Mouse (Mus musculus): ENCODE measurements around the gene Arid5b. TPM values are rescaled to one million over a fixed set of nuclear protein-coding genes. Genes with fewer than 3 reads are reported as not detected.

Arid5b gene
- total RNA-seq, 2 experiments from 2014 or later = 14.5 to 28.5 TPM

- ATAC-seq (ENCODE audit: poor library complexity, severe bottlenecking) = no peak
Measured at GRCm38 (mm10) chr10:68093496-68093895, 185.0 kb downstream of the Arid5b start.

GRCm38 (mm10) chr10:68091840-68092239 lies 186.7 kb downstream of the Arid5b start:
- ATAC-seq (ENCODE audit: poor library complexity, severe bottlenecking) = peak; percentile 86

- no peak for ATAC-seq (ENCODE audit: poor library complexity, severe bottlenecking)
Measured at GRCm38 (mm10) chr10:68091011-68091410, 187.5 kb downstream of the Arid5b start.

GRCm38 (mm10) chr10:68090544-68090943 lies 188.0 kb downstream of the Arid5b start:
- ATAC-seq (ENCODE audit: poor library complexity, severe bottlenecking) = no peak

GRCm38 (mm10) chr10:68090197-68090535 lies 188.4 kb downstream of the Arid5b start:
- no peak for ATAC-seq (ENCODE audit: poor library complexity, severe bottlenecking)

DNA sequence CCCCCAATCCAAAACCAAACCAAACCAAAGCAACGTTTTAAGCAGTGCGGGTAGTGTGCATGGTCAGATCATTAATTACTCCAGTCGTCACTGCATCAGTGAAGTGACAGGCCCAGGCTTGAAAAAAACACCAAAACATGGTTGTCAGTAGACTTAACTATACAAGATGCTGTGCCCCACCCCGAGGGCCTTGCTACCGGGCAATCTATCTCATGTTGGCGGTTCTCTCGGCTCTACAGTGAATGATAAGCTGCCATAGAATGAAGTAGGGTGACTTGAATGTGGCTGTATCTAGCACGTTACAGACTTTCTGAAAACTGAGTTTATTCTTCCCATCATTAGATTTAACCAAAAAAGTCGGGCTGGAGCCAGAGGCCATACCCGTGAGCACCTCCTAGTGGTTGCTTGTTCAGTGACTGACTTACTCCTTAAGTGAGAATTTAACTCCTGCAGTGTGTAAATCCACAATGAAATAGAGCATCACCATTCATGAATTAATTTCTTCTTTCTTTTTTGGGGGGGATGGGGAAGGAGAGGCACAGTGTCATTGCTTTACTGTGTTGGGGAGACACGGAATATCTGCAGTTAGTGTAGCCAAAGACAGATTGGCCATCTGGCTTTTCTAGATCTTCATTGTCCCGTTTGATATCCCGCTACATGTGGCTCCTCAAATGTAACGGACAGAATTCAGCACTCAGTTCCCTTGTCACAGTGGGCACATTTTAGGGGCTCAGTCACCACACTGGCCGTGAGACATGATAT lies 188.9 kb downstream of the Arid5b start:
- ATAC-seq (ENCODE audit: poor library complexity, severe bottlenecking) = peak; percentile 55; the same call in 1 of the 2 replicates

DNA sequence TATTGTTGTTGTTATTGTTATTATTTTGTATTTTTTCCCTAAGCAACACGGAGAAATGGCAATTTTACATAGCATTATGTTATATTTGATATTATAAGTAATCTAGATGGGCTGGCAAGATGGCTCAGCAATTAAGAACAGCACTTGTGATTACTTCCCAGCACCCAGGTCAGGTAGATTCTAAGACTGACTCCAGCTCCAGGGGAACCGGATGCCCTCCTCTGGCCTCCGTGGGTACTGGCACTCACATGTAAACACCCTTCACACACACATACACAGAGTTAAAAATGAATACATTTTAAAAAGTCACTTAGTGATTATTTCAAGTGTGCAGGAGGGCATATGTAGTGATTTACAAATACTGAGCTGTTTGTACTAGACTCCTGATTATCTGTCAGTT lies 190.8 kb downstream of the Arid5b start:
- no peak for ATAC-seq (ENCODE audit: poor library complexity, severe bottlenecking)

- no peak for ATAC-seq (ENCODE audit: poor library complexity, severe bottlenecking)
Measured at GRCm38 (mm10) chr10:68086973-68087372, 191.6 kb downstream of the Arid5b start.

- peak; percentile 97 for ATAC-seq (ENCODE audit: poor library complexity, severe bottlenecking)
Measured at GRCm38 (mm10) chr10:68085574-68085973, 193.0 kb downstream of the Arid5b start.

DNA sequence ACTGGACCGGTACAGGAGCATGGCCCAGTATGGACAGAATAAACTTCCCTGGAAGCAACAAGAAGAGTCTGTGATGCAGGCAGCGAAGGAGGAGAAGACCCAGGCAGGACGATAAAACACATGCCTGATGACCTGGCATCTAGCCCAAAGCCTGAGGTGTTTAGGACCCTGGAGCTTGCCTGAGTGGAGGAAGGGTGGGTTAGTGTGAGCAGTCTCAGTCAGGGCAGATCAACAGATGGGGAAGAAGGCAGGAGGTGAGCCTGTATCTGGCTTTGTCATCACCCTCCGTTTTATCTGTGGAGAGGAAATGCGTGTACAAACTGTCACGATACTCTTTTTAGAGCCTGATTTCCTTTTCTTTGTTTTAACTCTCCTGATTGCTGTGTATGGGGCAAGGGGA lies 196.8 kb downstream of the Arid5b start:
- peak; percentile 9; the same call in 1 of the 2 replicates for ATAC-seq (ENCODE audit: poor library complexity, severe bottlenecking)

GRCm38 (mm10) chr10:68079910-68080670 lies 198.4 kb downstream of the Arid5b start:
- ATAC-seq (ENCODE audit: poor library complexity, severe bottlenecking) = no peak

GRCm38 (mm10) chr10:68078708-68079107 lies 199.8 kb downstream of the Arid5b start:
- no peak for ATAC-seq (ENCODE audit: poor library complexity, severe bottlenecking)

DNA sequence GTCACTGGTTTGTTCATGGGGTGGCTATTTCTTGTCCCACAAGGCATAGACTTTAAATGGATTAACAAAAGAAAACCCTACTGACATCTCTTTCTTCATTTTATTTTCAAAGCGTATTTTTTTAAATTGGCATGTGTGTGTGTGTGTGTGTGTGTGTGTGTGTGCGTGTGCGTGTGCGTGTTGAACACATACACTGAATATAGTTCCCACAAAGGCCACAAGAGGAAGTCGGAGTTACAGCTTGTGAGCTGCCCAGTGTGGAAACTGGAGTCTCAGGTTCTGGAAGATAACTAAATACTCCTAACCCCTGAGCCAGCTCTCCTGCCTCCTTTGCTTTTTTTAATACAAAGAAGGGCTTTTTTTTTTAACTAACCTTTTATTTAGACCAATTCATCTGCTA lies 203.4 kb downstream of the Arid5b start:
- ATAC-seq (ENCODE audit: poor library complexity, severe bottlenecking) = peak; percentile 85

DNA sequence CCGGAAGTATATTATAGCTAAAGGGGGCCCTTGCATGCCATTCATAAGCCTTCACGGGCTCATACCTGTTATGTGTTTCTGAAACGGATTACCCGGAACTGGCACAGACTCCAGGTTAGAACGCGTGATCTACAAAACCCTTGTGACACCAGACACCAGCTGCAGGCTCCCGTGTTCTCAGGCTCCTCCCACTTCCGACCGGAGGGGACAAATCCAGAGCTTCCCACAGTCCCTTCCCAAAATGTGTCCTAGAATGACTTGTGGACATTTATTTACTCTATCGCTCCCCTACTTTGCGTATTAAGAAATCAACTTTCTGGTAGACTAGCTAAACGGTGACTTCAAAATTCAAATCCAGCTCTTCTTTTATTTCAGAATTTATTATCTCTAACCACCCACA lies 204.2 kb downstream of the Arid5b start:
- no peak for ATAC-seq (ENCODE audit: poor library complexity, severe bottlenecking)

GRCm38 (mm10) chr10:68072626-68073025 lies 205.9 kb downstream of the Arid5b start:
- no peak for ATAC-seq (ENCODE audit: poor library complexity, severe bottlenecking)

DNA sequence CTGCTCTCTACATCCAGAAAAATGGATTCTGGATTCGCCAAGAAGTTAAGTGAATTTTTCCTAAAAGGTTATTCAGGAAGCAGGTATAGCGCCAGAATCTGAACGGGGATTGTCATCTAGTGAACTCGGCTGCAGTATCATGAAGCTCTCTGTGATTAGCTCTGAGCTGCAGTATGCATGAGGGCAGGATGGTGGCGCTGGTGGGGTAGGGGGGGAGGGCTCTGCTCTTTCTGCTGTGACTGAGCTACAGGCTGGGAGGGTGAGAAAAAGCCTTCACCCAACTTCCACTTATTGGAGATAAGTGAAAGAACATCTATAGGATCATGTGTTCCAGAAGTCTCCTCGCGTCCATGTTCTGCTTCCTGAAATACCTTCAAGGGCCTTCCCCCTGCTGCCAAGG lies 207.5 kb downstream of the Arid5b start:
- no peak for ATAC-seq (ENCODE audit: poor library complexity, severe bottlenecking)

- ATAC-seq (ENCODE audit: poor library complexity, severe bottlenecking) = no peak
Measured at GRCm38 (mm10) chr10:68068426-68068825, 210.1 kb downstream of the Arid5b start.

DNA sequence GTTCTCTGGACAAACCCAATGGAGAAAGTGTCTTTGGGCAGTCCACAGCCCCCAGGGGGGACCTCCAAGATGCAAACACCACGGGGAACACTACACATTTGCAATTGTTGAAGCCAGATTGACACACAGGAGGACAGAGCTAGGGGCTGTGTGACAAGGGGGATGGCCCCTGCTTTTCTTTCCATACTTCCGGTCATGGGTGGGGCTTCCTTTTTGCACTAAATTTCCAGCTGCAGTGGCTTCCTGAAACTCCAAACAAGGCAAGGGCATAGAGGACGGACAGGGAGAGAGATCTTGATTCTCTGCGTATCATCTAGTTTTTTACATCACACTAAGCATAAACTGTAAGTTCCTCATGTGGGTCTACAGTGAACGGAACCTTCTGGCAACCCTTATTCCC lies 210.6 kb downstream of the Arid5b start:
- no peak for ATAC-seq (ENCODE audit: poor library complexity, severe bottlenecking)

GRCm38 (mm10) chr10:68066173-68066572 lies 212.4 kb downstream of the Arid5b start:
- ATAC-seq (ENCODE audit: poor library complexity, severe bottlenecking) = no peak

DNA sequence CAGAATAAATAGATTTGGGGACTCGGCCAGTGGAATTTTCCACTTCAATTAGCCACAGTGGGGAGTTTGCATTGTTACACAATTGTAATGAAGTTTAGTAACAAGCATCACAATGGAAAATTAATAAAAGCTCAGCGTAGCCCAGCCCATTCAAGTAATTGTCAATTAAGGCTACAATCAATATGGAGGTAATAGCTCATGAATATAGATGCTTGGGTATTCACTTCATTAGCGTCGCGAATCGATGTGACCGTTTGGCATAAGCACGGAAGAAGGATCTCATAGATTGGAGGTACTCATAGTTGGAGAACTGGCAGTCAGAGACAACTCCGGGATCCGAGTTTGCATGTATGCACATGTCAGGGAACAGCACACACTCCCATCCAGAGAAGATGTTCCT lies 214.0 kb downstream of the Arid5b start:
- ATAC-seq (ENCODE audit: poor library complexity, severe bottlenecking) = no peak

- ATAC-seq (ENCODE audit: poor library complexity, severe bottlenecking) = no peak
Measured at GRCm38 (mm10) chr10:68063806-68064545, 214.6 kb downstream of the Arid5b start.

GRCm38 (mm10) chr10:68061249-68061615 lies 217.3 kb downstream of the Arid5b start:
- no peak for ATAC-seq (ENCODE audit: poor library complexity, severe bottlenecking)
